Mouse (Mus musculus): Measurements from ENCODE around the gene Amh.

Amh gene

GRCm38 (mm10) chr10:80829359-80830278 is 24.6 kb downstream of the Amh start:
- DNase-seq: no peak

DNA sequence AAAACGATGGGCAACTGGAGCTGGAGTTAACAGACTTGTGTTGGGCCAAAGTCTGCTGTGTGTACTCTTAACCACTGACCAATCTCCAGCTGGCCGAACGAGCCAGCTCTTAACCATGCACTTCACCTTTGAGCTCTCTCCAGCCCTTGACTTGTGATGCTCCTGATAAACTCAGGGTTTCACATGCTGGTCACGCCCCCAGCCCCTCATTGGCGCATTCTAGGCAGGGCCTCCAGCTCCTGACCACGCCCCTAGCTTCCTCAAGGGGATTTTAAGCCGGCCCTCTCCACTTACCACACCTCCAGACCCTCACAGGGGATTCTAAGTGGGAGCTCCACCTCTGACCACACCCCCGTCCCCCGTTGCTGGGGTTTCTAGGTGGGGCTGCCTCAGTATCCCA is 26.1 kb downstream of the Amh start:
- DNase-seq: peak; percentile 92

GRCm38 (mm10) chr10:80832818-80833217 is 27.8 kb downstream of the Amh start:
- DNase-seq: no peak

DNA sequence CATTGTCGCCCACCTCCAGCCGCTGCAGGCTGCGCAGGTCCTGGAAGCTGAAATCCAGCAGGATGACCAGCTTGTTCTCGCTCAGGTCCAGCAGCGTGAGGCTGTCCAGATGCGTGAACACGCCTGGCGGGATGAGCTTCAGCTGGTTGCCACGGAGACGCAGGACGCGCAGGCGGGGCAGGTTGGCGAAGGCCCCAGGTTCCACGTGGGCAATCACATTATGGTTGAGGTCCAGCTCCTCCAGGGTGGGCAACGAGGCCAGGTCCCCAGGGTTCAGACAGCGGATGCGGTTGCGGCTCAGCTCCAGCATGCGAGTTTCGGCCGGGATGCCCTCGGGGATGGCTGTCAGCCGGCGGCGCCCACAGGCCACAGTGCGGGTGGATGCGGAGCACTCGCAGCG is 30.6 kb downstream of the Amh start:
- peak; percentile 18 for DNase-seq

DNA sequence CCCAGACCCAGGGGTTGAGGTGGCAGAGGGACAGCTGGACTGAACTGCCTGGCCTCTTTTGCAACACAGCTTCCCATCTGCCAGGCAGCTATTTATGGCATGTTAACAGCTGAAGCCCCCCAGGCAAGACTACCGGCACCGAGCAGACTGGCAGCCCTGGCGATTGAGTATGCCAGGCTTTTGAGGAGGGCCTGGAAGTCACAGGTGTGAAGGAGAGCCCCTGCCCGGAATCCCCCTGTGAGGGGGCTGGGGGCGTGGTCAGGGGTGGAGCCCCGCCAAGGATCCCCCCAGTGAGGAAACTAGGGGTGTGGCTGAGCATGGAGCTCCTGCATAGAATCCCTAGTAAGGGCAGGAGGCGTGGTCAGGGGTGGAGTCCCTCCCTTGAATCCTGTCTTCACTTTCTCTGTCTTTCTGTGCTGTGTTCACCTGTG is 31.9 kb downstream of the Amh start:
- no peak for DNase-seq

DNA sequence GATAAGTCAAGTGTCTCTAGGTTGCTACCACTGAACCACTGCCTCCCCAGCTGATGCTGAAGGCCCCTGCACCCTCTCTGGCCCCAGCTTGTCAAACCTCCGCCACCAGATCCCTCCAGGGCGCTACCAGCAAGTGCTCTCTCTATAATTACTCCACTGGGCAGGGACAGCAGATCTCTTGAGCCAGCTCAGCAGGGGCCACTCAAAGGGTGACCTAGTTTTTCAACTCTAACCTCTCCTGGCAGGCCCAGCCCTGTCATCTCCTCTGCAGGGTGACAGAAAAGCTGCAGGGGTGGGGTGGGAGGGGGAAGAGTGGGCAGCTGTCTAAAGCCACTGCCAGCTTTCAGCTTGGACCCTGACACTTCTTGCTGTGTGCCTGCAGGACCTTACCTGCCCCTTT is 32.8 kb downstream of the Amh start:
- DNase-seq: no peak

GRCm38 (mm10) chr10:80838346-80838912 is 33.4 kb downstream of the Amh start:
- DNase-seq: no peak

- no peak for DNase-seq
Observed at GRCm38 (mm10) chr10:80839848-80840247, 34.8 kb downstream of the Amh start.

DNA sequence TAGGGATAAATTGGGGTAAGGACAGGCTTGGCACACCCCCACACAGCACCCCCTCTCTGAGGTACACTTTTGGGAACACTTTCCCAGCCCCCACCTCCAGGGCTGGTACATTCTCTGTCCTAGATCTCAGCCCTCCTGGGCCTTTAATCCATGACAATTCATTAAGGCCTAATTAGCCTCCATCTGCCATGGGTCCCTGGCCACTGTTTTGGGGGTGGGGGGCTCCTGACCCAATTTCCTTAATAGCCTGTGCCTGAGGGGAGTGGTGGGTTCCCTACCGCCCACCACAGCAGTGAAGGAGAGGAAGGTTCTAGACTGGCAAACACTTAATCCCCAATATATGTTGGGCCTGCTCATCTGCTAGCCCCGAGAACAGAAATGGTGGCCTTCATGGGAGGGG is 36.6 kb downstream of the Amh start:
- DNase-seq: no peak

GRCm38 (mm10) chr10:80842334-80842733 is 37.3 kb downstream of the Amh start:
- DNase-seq: no peak

GRCm38 (mm10) chr10:80843087-80843930 is 38.3 kb downstream of the Amh start:
- DNase-seq: no peak

- DNase-seq: peak; percentile 67
Observed at GRCm38 (mm10) chr10:80843931-80844547, 39.0 kb downstream of the Amh start, which contains the start of gene Lingo3. Gene Lingo3, minus strand, starts transcription at chr10:80844039.

GRCm38 (mm10) chr10:80845055-80845693 is 40.1 kb downstream of the Amh start:
- DNase-seq: no peak

GRCm38 (mm10) chr10:80845732-80846131 is 40.7 kb downstream of the Amh start:
- no peak for DNase-seq

DNA sequence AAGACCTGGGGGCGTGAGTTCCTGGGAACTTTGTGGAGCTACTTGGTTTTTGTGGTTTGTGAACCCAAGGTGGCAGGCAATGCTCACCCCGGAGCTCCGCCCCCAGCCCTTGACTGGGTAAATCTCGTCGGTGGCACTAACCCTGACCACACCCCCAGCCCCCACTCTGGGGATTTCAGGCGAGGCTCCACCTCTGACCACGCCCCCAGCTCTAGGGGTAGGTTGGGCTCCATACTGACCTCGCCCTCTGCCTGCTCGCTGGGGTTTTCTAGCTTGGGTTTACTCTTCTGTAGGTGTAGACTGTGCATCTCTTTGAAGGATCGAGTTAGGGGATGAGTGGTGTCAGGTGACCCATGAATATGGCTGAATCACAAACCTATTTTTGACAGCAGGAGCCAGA is 43.5 kb downstream of the Amh start:
- DNase-seq: peak; percentile 67

- DNase-seq: peak; percentile 97
Observed at GRCm38 (mm10) chr10:80854913-80855748, 50.1 kb downstream of the Amh start, which contains the start of the genes Lsm7 and Sppl2b. Gene Lsm7, minus strand, starts transcription at chr10:80855209. Gene Sppl2b, plus strand, starts transcription at chr10:80855275.

DNA sequence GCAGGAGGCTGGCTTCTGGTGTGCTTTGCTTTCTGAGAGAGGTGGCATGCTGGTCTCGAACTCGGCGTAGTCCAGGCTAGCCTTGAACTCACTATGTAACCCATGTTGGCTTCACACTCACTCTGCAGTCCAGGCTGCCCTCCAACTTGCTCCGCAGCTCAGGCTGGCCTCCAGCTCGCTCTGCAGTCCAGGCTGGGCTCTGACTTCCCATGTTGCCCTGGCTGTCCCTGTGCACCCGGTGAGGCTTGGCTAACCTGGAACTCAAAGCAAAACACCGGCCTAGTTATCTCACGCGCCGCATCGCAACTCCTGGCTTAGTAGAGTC is 50.7 kb downstream of the Amh start:
- no peak for DNase-seq

GRCm38 (mm10) chr10:80856267-80856666 is 51.2 kb downstream of the Amh start:
- no peak for DNase-seq

GRCm38 (mm10) chr10:80856908-80857307 is 51.9 kb downstream of the Amh start:
- DNase-seq: no peak
